Mouse (Mus musculus): ENCODE data around the gene Sh2d2a. TPM values are rescaled to one million over a fixed set of nuclear protein-coding genes. Genes with fewer than 3 reads are reported as not detected.
A peak's percentile ranks its signal among the peaks of the same experiment; 100 is the strongest.
"Not testable (repeated sequence)": the region's sequence is repeated elsewhere in the genome, so short reads cannot be mapped to it uniquely, and the experiment has no call there.

Gene Sh2d2a
- polyA plus RNA-seq, 1 experiment from 2014 or later: not detected

DNA sequence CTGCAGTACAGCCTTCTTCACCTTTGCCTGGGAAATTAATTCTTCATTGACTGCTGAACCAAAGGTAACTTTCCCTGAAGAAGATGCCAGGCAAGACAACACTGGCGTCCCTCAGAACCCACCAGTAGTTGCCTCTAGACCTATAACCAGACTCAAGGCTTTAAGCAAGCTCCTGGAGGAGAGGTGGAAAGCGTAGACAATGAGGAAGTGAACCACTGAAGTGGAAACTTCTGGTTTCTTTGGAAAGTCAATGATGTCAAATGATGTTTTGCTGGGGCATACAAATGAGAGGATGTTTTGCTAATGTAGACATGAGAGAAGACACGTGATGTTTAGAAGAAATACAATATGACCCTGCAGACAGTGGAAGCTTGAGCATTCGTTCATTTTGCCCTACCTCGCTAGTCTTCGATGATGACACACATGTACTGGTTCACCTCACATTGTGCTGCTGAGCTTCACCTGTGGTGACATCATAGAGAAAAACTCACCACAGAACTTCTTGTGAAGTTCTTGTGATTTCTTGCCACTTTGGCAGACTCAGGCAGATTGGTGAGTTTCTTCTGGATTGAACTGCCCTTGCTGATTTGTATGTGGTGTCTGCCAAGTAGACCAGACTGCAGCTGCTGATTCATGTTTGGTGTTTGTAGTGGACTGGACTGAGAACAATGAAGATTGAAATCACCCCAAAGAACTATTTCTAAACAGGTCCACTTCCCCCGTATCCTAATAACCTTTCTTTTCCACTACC, 14.3 kb upstream of the Sh2d2a start:
- no peaks in the 10 kb centered on the region for H3K27me3 ChIP-seq (replicated peaks; ENCODE audit: low read depth, poor library complexity, severe bottlenecking)
- no peaks in the 10 kb centered on the region for H3K36me3 ChIP-seq (replicated peaks)
- 88% methylated on average over 7 of the region's 7 CpGs for WGBS
- H3K9me3 ChIP-seq: no peaks in the 10 kb centered on the region
- H3K4me1 ChIP-seq: no peaks in the 10 kb centered on the region
- no peak overlapping the region for H3K27ac ChIP-seq (replicated peaks)
- no peak overlapping the region for H3K4me3 ChIP-seq
- DNase-seq (ENCODE audit: low spot score): no peak

DNA sequence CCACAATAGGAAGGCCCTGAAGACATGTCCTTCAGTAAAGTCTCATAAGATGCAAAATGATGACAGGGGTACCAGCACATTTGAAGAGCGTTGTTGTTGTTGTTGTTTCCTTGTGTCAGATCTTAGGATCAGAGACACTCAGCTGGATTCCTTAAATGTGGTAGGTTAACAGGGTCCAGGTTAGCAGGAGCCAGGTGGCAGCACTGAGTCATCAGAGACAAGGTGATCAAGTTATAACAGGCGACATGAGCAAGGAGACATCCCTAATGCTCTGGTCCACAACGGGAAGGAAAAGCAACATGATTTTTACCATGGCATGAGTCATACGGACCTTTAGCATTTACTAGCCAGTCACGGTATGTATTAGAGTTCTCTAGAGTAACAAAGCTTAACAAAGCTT, 13.1 kb upstream of the Sh2d2a start:
- no peak for DNase-seq (ENCODE audit: low spot score)
- Histone ChIP-seq H3K4me3 (no peak overlapping the region), H3K4me1 (no peaks in the 10 kb centered on the region), H3K27me3 (replicated peaks; ENCODE audit: low read depth, poor library complexity, severe bottlenecking) (no peaks in the 10 kb centered on the region), H3K36me3 (replicated peaks) (no peaks in the 10 kb centered on the region), H3K27ac (replicated peaks) (no peak overlapping the region), H3K9me3 (no peaks in the 10 kb centered on the region)
- WGBS: 69% methylated on average over 5 of the region's 5 CpGs

DNA sequence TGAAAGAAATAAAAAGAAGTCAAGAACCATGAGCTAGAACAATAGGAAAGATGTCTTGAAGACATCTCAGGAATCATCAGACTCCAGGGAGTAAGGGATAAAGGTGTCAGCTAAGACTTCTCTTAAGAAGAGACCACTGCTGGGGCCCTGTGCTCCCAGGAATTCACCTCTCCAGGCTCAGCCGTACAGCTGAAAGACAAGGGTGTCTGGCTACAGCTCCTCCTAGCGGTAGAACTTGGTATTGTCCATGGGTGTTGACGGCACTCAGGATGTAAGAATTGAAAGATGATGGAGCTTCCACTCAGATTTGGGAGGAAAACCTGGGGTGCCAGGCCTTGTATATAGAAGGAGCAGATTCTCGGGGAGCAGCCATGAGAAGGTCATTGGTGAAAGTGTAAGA, 7.9 kb upstream of the Sh2d2a start:
- H3K4me1 ChIP-seq: no peaks in the 10 kb centered on the region
- WGBS: 3% methylated on average over 4 of the region's 4 CpGs
- H3K27me3 ChIP-seq (replicated peaks; ENCODE audit: low read depth, poor library complexity, severe bottlenecking): peaks cover 13% of the 10 kb centered on the region; the same call in 1 of the 2 replicates

DNA sequence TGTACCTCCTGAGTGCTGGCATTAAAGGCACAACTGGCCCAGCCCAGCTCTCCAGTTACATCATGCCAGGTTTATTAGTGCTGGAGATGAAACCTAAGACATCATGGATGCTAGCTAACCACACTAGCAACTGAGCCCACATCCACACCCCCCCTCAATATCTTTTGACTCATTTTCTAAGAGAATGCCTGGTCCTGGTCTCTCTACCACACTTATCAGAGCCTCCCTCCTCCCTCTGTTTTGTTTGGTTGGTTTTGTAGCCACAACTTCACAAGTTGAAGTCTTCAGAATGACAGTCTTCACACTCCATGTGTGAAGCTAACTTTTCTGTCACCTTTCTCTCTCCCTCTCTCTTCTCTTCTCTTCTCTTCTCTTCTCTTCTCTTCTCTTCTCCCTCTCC, 5.7 kb upstream of the Sh2d2a start:
- H3K9me3 ChIP-seq: no peaks in the 10 kb centered on the region
- no peak overlapping the region for H3K4me3 ChIP-seq
- H3K4me1 ChIP-seq: no peaks in the 10 kb centered on the region
- H3K36me3 ChIP-seq (replicated peaks): no peaks in the 10 kb centered on the region
- no peak for DNase-seq (ENCODE audit: low spot score)
- peaks cover 13% of the 10 kb centered on the region; the same call in 1 of the 2 replicates for H3K27me3 ChIP-seq (replicated peaks; ENCODE audit: low read depth, poor library complexity, severe bottlenecking)
- no peak overlapping the region for H3K27ac ChIP-seq (replicated peaks)

More for the DNA sequence above, 7.9 kb upstream of the Sh2d2a start:
- H3K27ac ChIP-seq (replicated peaks): no peak overlapping the region
- no peaks in the 10 kb centered on the region for H3K36me3 ChIP-seq (replicated peaks)
- H3K9me3 ChIP-seq: no peaks in the 10 kb centered on the region
- H3K4me3 ChIP-seq: no peak overlapping the region
- DNase-seq (ENCODE audit: low spot score): peak; percentile 80

DNA sequence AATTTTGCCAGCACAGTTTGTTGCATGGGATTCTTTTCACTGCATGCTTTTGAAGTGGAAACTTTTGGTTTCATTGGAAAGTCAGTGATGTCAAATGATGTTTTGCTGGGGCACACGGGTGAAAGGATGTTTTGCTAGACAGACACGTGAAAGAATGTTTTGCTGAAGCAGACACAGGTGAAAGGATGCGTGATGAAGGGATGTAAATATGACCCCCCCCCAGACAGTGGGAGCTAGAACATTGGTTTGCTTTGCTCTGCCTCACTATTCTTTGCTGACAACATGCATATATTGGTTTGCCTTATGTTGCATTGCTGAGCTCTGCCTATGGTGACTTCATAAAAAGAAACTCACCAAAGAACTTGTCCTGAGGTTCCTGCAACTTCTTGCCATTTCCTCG, 1.6 kb upstream of the Sh2d2a start:
- DNase-seq (ENCODE audit: low spot score): no peak
- peaks cover 9% of the 10 kb centered on the region; the same call in 1 of the 2 replicates for H3K4me1 ChIP-seq
- H3K9me3 ChIP-seq: no peaks in the 10 kb centered on the region
- 82% methylated on average over 4 of the region's 4 CpGs for WGBS
- H3K27ac ChIP-seq (replicated peaks): no peak overlapping the region
- no peak overlapping the region for H3K4me3 ChIP-seq
- no peaks in the 10 kb centered on the region for H3K36me3 ChIP-seq (replicated peaks)
- peaks cover 5% of the 10 kb centered on the region; the same call in 1 of the 2 replicates for H3K27me3 ChIP-seq (replicated peaks; ENCODE audit: low read depth, poor library complexity, severe bottlenecking)

DNA sequence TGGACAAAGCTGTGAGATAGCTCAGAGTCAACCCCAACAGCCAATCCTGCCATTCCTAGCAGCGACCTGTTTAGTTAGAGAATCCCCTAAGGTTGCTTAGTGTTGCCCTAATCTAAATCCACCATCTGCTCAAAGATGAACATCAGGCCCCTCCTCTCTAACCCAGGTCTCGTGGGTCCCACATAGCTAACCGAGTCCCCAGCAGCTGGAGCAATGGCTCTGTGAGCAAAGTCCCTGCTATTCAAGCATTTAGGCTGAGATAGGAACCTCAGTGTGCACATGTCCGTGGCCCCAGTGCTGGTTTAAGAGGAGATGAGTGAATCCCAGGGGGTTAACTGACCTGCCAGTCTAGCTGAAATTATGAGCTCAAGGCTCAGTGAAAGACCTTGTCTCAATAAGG, 369 bp upstream of the Sh2d2a start:
- 73% methylated on average over 4 of the region's 4 CpGs for WGBS
- Histone ChIP-seq H3K4me3 (no peak overlapping the region), H3K27me3 (replicated peaks; ENCODE audit: low read depth, poor library complexity, severe bottlenecking) (no peaks in the 10 kb centered on the region), H3K9me3 (no peaks in the 10 kb centered on the region), H3K27ac (replicated peaks) (no peak overlapping the region), H3K4me1 (peaks cover 16% of the 10 kb centered on the region; the same call in 1 of the 2 replicates), H3K36me3 (replicated peaks) (no peaks in the 10 kb centered on the region)
- no peak for DNase-seq (ENCODE audit: low spot score)

DNA sequence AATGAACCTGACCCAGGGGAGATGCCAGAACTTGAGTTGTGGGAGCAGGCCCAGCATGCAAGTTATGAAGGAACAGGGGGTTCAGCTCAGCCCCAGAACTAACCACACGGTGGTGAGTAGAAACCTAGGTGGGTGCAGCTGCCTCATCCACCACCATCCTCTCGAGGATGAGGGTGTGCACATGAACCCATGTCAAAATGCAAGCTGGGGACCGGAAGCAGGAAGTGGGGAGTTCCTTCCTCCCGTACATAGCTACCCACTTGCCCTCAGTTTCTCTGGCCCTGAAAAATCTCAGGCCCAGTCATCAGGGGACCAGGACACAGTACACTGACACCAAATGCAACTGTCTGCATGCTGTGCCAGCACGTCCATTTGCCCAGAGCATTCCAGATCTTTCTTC, 1.1 kb downstream of the Sh2d2a start:
- H3K27ac ChIP-seq (replicated peaks): no peak overlapping the region
- H3K27me3 ChIP-seq (replicated peaks; ENCODE audit: low read depth, poor library complexity, severe bottlenecking): no peaks in the 10 kb centered on the region
- DNase-seq (ENCODE audit: low spot score): no peak
- no peaks in the 10 kb centered on the region for H3K36me3 ChIP-seq (replicated peaks)
- WGBS: 71% methylated on average over 5 of the region's 5 CpGs
- peaks cover 16% of the 10 kb centered on the region; the same call in 1 of the 2 replicates for H3K4me1 ChIP-seq
- no peak overlapping the region for H3K4me3 ChIP-seq
- no peaks in the 10 kb centered on the region for H3K9me3 ChIP-seq

DNA sequence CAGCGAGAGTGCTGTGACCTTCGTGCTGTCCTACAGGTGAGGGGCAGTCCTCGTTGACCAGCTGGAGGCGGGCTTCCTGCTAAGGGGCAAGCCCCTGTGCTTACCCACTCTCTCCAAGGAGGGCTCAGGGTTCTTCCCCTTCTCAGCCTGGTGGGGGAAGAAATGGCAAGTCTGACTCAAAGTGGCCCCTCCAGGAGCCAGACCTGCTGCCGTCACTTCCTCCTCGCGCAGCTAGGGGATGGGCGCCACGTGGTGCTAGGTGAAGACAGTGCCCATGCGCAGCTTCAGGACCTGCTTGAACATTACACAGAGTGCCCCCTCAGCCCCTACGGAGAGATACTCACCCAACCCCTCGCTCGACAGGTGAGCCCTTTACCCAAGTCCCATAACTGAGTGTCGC, 2.6 kb downstream of the Sh2d2a start:
- DNase-seq (ENCODE audit: low spot score): no peak
- 85% methylated on average over 14 of the region's 14 CpGs for WGBS
- H3K4me3 ChIP-seq: no peak overlapping the region
- no peaks in the 10 kb centered on the region for H3K36me3 ChIP-seq (replicated peaks)
- H3K4me1 ChIP-seq: peaks cover 27% of the 10 kb centered on the region
- H3K9me3 ChIP-seq: no peaks in the 10 kb centered on the region
- H3K27ac ChIP-seq (replicated peaks): no peak overlapping the region
- no peaks in the 10 kb centered on the region for H3K27me3 ChIP-seq (replicated peaks; ENCODE audit: low read depth, poor library complexity, severe bottlenecking)

DNA sequence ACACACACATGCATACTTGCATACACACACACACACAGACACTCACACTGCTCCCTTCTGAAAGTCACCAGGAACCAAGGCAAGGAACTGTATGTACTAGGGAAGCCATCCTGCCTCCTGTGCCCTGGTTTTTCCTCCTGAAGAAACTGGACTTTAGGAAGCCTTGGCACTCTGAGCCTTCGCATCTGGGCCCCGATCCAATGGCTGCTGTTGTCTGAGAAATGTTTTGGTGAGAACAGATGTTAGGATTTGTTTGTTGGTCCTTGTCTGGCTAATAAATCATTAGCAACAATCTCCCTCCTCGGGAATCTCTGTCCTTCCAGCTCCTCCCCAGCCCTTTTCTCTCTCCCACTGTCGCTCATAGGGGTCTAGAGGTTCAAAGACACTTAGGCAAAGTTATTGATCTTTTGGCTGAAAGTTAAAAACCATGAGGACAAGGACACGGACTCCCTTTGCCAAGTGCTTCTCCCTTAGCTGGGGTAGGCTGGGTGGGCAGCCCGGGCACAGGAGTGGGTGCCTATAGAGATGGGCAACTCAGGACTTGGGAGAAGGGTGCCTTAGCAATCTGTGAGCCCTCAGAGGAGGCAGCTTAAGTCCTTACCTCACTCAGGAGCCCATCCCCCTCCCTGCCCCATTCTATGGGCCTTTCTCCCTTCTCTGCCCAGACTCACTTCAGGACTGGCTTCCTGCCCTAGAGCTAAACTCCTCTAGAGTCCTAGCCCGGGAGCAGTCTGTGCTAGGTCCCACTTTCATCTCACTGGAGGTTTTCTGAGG, 8.4 kb downstream of the Sh2d2a start:
- Histone ChIP-seq H3K27ac (replicated peaks) (no peak overlapping the region), H3K36me3 (replicated peaks) (peaks cover 48% of the 10 kb centered on the region), H3K4me3 (no peak overlapping the region), H3K9me3 (no peaks in the 10 kb centered on the region), H3K27me3 (replicated peaks; ENCODE audit: low read depth, poor library complexity, severe bottlenecking) (no peaks in the 10 kb centered on the region), H3K4me1 (peaks cover 30% of the 10 kb centered on the region)
- WGBS: 71% methylated on average over 7 of the region's 7 CpGs
- DNase-seq (ENCODE audit: low spot score): no peak

DNA sequence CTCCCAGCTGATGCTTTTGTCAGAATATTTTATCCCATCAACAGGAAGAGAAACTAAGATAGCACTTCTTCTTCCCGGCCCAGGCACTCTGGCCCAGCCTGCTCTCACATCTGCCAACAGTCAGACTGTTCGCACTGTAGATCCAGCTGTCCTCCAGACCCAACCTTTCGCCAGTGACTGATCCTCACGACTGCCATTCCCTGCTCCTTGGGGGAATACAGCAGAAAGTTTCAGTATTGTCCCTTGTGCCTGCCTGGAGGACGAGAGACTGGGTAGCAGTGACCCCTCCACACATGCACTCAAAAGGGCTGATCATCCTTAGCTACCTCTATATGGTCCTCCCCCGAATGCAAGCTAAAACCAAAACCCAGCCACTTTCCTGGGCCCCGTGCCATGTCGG, 9.4 kb downstream of the Sh2d2a start:
- DNase-seq (ENCODE audit: low spot score): no peak
- 89% methylated on average over 8 of the region's 8 CpGs for WGBS
- no peaks in the 10 kb centered on the region for H3K27me3 ChIP-seq (replicated peaks; ENCODE audit: low read depth, poor library complexity, severe bottlenecking)
- H3K9me3 ChIP-seq: no peaks in the 10 kb centered on the region
- peaks cover 57% of the 10 kb centered on the region for H3K36me3 ChIP-seq (replicated peaks)
- peaks cover 22% of the 10 kb centered on the region for H3K4me1 ChIP-seq
- H3K4me3 ChIP-seq: no peak overlapping the region
- H3K27ac ChIP-seq (replicated peaks): no peak overlapping the region

DNA sequence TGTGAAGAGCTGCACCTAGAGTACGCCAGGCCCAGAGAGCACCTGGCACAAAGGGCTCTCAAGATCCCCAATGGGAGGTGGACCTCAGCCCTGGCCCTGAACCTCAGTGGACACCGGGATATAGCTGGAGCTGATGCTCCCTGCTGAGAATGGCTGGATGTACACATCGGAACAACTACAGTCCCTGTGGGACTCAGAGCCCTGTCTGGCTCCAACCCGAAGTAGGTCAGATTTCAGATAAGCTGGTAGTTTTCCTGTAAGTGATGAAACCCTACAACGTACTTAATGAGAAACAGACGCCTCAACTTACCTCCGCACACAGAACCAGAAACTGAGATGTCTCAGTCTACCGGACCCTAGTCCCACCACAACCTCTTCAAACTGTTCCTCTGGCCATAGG, 11.1 kb downstream of the Sh2d2a start:
- H3K4me1 ChIP-seq: peaks cover 22% of the 10 kb centered on the region
- H3K4me3 ChIP-seq: no peak overlapping the region
- no peak overlapping the region for H3K27ac ChIP-seq (replicated peaks)
- 67% methylated on average over 8 of the region's 8 CpGs for WGBS
- H3K9me3 ChIP-seq: no peaks in the 10 kb centered on the region
- peaks cover 74% of the 10 kb centered on the region for H3K36me3 ChIP-seq (replicated peaks)
- peak; percentile 12 for DNase-seq (ENCODE audit: low spot score)
- H3K27me3 ChIP-seq (replicated peaks; ENCODE audit: low read depth, poor library complexity, severe bottlenecking): no peaks in the 10 kb centered on the region

DNA sequence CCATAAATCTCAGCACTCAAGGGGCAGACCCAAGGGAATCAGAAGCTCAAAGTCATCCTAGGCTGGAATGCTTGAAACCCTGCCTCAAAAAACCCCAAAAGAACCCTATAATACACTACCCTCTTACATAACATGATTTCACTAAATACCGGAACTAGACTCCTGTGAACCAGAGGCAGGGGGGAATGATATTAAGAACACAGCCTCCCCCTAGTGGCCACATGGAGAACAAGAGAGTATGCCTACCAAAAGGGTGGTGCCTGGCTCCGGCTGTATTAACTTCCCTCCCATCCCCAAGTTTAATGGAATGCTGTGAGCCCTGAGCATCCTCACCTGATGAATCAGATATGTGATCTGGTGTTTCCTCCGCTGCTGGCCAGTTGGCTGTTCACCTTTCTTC, 13.3 kb downstream of the Sh2d2a start:
- H3K27ac ChIP-seq (replicated peaks): no peak overlapping the region
- peaks cover 10% of the 10 kb centered on the region for H3K4me1 ChIP-seq
- H3K27me3 ChIP-seq (replicated peaks; ENCODE audit: low read depth, poor library complexity, severe bottlenecking): no peaks in the 10 kb centered on the region
- H3K9me3 ChIP-seq: no peaks in the 10 kb centered on the region
- H3K4me3 ChIP-seq: no peak overlapping the region
- peak; percentile 67 for DNase-seq (ENCODE audit: low spot score)
- peaks cover 94% of the 10 kb centered on the region for H3K36me3 ChIP-seq (replicated peaks)
- 36% methylated on average over 3 of the region's 3 CpGs for WGBS

DNA sequence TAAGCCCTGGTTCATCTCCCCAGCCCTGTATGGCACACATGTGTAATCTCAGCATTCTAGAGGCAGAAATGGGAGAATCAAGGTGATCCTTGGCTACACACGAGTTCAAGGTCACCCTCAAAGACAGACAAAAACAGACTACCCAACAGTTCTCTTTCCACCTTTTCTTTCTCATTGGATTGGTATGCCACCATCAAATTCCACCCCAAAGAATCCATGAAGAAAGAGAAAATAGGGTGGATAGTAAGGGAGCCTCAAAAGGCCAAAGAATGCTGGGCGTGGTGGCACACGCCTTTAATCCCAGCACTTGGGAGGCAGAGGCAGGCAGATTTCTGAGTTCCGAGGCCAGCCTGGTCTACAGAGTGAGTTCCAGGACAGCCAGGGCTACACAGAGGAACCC, 17.6 kb downstream of the Sh2d2a start:
- H3K27ac ChIP-seq (replicated peaks); H3K27me3 ChIP-seq (replicated peaks; ENCODE audit: low read depth, poor library complexity, severe bottlenecking); H3K4me1 ChIP-seq; H3K4me3 ChIP-seq; H3K9me3 ChIP-seq; DNase-seq (ENCODE audit: low spot score): not testable (repeated sequence)
- 94% methylated on average over 4 of the region's 4 CpGs for WGBS
- peaks cover 98% of the 10 kb centered on the region for H3K36me3 ChIP-seq (replicated peaks)
